In the genomic region with DNA sequence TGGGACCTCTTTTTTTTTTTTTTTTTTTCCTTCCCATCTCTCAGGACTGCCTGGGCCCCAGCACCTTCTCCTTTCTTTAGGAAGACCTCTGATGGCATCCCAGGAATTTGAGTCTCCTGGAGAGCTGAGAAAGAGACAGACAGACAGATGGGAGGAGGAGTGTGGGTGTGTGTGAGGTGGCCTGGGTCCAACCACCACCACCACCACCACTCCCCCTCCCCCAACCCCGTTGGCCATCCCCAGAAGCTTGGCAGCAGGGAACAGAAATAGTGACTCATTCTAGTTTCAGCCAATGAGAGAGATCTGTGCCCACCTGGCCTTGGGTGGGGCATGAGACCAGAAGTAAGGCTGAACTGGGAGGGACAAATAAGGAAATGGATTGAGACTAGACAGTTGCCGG, we compare ENCODE assay signal across 17 mouse cellular contexts. TPM values are rescaled to one million over a fixed set of nuclear protein-coding genes. Genes with fewer than 3 reads are reported as not detected.
A peak's percentile ranks its signal among the peaks of the same experiment; 100 is the strongest.
DNase-seq lines count a peak whose midpoint lies in the region; TF ChIP-seq lines count a peak whose summit lies in the region.
"Had no signal": no experiment of that assay in that cellular context is flagged by ENCODE, and none has a peak within 500 bp of the region (broad histone marks: within the 10 kb centered on the region; RNA-seq: fewer than 3 reads in every experiment).

No protein-coding gene starts in this region.

- no peaks in the 10 kb centered on the region for H3K79me2 ChIP-seq in myocyte (ENCODE audit: control insufficient read depth, insufficient read depth)

- peak; percentile 93 for DNase-seq in heart, adult 11 months
- no peak for DNase-seq in heart, embryonic 10.5 days (ENCODE audit: low spot score)
- DNase-seq in left cerebral cortex, postnatal 25 days (ENCODE audit: low spot score in 2 of 2) = peak; percentile 16 to 64
- no peak for DNase-seq in left cerebral cortex, postnatal 4 days
- no peak for DNase-seq in ES-E14 (ENCODE audit: low read depth, low spot score)
- no peak for DNase-seq in gastrocnemius, postnatal 4 days (ENCODE audit: low spot score in 2 of 2)
- no peak for DNase-seq in layer of hippocampus, adult 8-10 months (ENCODE audit: low spot score in 2 of 2)
- DNase-seq: gastrocnemius, postnatal 14 days; heart, postnatal 4 days; lung, postnatal 4 days; right cerebral cortex, postnatal 14 days; thymus, adult 18-20 months had no signal

- TF ChIP-seq POLR2A in myocyte (IDR thresholded peaks at IDR 0.05; ENCODE audit: insufficient read length, low read depth) = no peak

- in situ Hi-C loops in ES-E14 (cut with MboI; ENCODE audit: low sequenced_read_pairs in 2 of 2, unreplicated experiment in 2 of 2) = no loop called here

- WGBS in heart, embryonic 10.5 days = 28% methylated on average over 2 of the region's 2 CpGs

- H3K27ac ChIP-seq in heart, embryonic 10.5 days = no peak overlapping the region
- no peak overlapping the region for H3K27ac ChIP-seq in ES-E14 (ENCODE audit: insufficient read depth, low read depth, low read length, poor library complexity, severe bottlenecking)
- H3K27ac ChIP-seq: embryonic facial prominence, embryonic 10.5 days; midbrain, embryonic 12.5 days had no signal

- no peaks in the 10 kb centered on the region for H3K9me3 ChIP-seq in heart, embryonic 10.5 days
- H3K9me3 ChIP-seq in ES-E14 (ENCODE audit: control insufficient read depth, insufficient read depth, low read depth, low read length) = no peaks in the 10 kb centered on the region
- H3K9me3 ChIP-seq: embryonic facial prominence, embryonic 10.5 days; midbrain, embryonic 12.5 days had no signal

- H3K4me1 ChIP-seq in heart, embryonic 10.5 days = peaks cover 60% of the 10 kb centered on the region
- peaks cover 3 to 51% of the 10 kb centered on the region in 2 experiments; a peak in 3 of 4 replicates for H3K4me1 ChIP-seq in ES-E14 (ENCODE audit: control insufficient read depth in 2 of 2, insufficient read depth in 2 of 2, low read length in 2 of 2, poor library complexity in 1 of 2)

- no peak overlapping the region for H3ac ChIP-seq in myocyte (ENCODE audit: control insufficient read depth, insufficient read length)

- H3K4me2 ChIP-seq in myocyte (ENCODE audit: low read depth) = peak overlapping the region; percentile 3
- H3K4me2 ChIP-seq: heart, embryonic 11.5 days; midbrain, embryonic 12.5 days had no signal

- H3K4me3 ChIP-seq in heart, embryonic 10.5 days = no peak overlapping the region
- H3K4me3 ChIP-seq in ES-E14 (ENCODE audit: insufficient read depth in 1 of 2, low read depth in 1 of 2, low read length in 2 of 2, poor library complexity in 1 of 2, severe bottlenecking in 1 of 2) = no peak overlapping the region
- no peak overlapping the region for H3K4me3 ChIP-seq in myocyte
- H3K4me3 ChIP-seq: embryonic facial prominence, embryonic 10.5 days; midbrain, embryonic 12.5 days had no signal

- no peak overlapping the region for H3K9ac ChIP-seq in ES-E14 (ENCODE audit: insufficient read depth, low read depth, low read length, poor library complexity, severe bottlenecking)
- H3K9ac ChIP-seq: midbrain, embryonic 12.5 days had no signal

- no peaks in the 10 kb centered on the region for H3K36me3 ChIP-seq in heart, embryonic 10.5 days
- H3K36me3 ChIP-seq in ES-E14 (ENCODE audit: control insufficient read depth, insufficient read depth, low read length, poor library complexity, severe bottlenecking) = no peaks in the 10 kb centered on the region
- H3K36me3 ChIP-seq in myocyte (ENCODE audit: control insufficient read depth, insufficient read depth) = no peaks in the 10 kb centered on the region
- H3K36me3 ChIP-seq: embryonic facial prominence, embryonic 10.5 days; midbrain, embryonic 12.5 days had no signal

- intact Hi-C loops in left cerebral cortex, postnatal 25 days (cut with DNase I) = no loop called here
- intact Hi-C loops in left cerebral cortex, postnatal 4 days (cut with DNase I) = no loop called here

- peaks cover 54% of the 10 kb centered on the region for H3K27me3 ChIP-seq in heart, embryonic 10.5 days (ENCODE audit: insufficient read depth, poor library complexity, severe bottlenecking)
- H3K27me3 ChIP-seq in myocyte (ENCODE audit: control insufficient read depth, insufficient read depth, insufficient read length) = peaks cover 22% of the 10 kb centered on the region

TF ChIP-seq in ES-E14, 5 proteins besides CTCF, POLR2A, EP300 and RAD21:
- TF ChIP-seq HCFC1 (IDR thresholded peaks at IDR 0.05; ENCODE audit: borderline replicate concordance, insufficient read depth, low read length) (no peak), ZNF384 (IDR thresholded peaks at IDR 0.05; ENCODE audit: low read depth, low read length) (peak; percentile 85), CHD2 (IDR thresholded peaks at IDR 0.05; ENCODE audit: low read depth, low read length) (no peak), ZC3H11A (IDR thresholded peaks at IDR 0.05; ENCODE audit: borderline replicate concordance, low read depth, low read length) (no peak), MAFK (IDR thresholded peaks at IDR 0.05; ENCODE audit: insufficient read depth, low read depth, low read length) (no peak)

TF ChIP-seq in myocyte, 11 proteins besides CTCF, POLR2A, EP300 and RAD21:
- TF ChIP-seq MYOG (IDR thresholded peaks at IDR 0.05; ENCODE audit: control insufficient read depth in 1 of 3, insufficient read depth in 1 of 3, insufficient read length in 2 of 3, low read depth in 2 of 3) (no peak), SRF (IDR thresholded peaks at IDR 0.05; ENCODE audit: control insufficient read depth, insufficient read length, low read depth) (peak; percentile 52)

RNA-seq across cellular contexts. Expression of gene Card10, which starts 3.8 kb away (rescaled TPM):
- polyA plus RNA-seq in heart, embryonic 10.5 days (2016; fragmentation: Nextera tagmentation; extraction: Ambion mirVana) = 3.5 and 4.0 TPM in 2 replicates
- 1 to 10 TPM; 3.9 to 4.2 TPM for total RNA-seq in left cerebral cortex, postnatal 25 days (2021)
- 1 to 10 TPM; 5.2 to 5.4 TPM for total RNA-seq in left cerebral cortex, postnatal 4 days (2021)
- 3.8 and 5.0 TPM in 2 replicates for total RNA-seq in ES-E14 (2012; rRNA removed)
- polyA plus RNA-seq in myocyte (2012; fragmentation: generic; extraction: Trizol) = 1.4 TPM
- 10 to 100 TPM; 12.6 to 13.3 TPM for total RNA-seq in gastrocnemius, postnatal 4 days (2021)
- 1 to 10 TPM; 6.6 to 8.2 (median 6.9) TPM for total RNA-seq in layer of hippocampus, adult 8-10 months (2022)
- polyA plus RNA-seq: CD4-positive, CD25-positive, alpha-beta regulatory T cell, adult 4 months had no signal

RNA-seq across cellular contexts. Expression of gene Mfng, which starts 33.3 kb away (rescaled TPM):
- polyA plus RNA-seq in heart, embryonic 10.5 days (2016; fragmentation: Nextera tagmentation; extraction: Ambion mirVana) = 5.5 and 10.3 TPM in 2 replicates
- total RNA-seq in left cerebral cortex, postnatal 25 days (2021) = 1 to 10 TPM; 6.0 to 6.1 TPM
- 1 to 10 TPM; 7.3 to 7.7 TPM for total RNA-seq in left cerebral cortex, postnatal 4 days (2021)
- 7.3 and 11.7 TPM in 2 replicates for total RNA-seq in ES-E14 (2012; rRNA removed)
- polyA plus RNA-seq in myocyte (2012; fragmentation: generic; extraction: Trizol) = 0.06 TPM
- 10 to 100 TPM in 1 of 2 experiments, 1 to 10 TPM in 1; 9.5 to 11.6 TPM for total RNA-seq in gastrocnemius, postnatal 4 days (2021)
- total RNA-seq in layer of hippocampus, adult 8-10 months (2022) = 10 to 100 TPM in 1 of 4 experiments, 1 to 10 TPM in 3; 6.5 to 11.2 (median 8.1) TPM

RNA-seq across cellular contexts. Expression of gene Cdc42ep1, which starts 35.8 kb away (rescaled TPM):
- 35.1 and 37.3 TPM in 2 replicates for polyA plus RNA-seq in heart, embryonic 10.5 days (2016; fragmentation: Nextera tagmentation; extraction: Ambion mirVana)
- total RNA-seq in left cerebral cortex, postnatal 25 days (2021) = 10 to 100 TPM; 11.9 to 13.2 TPM
- 1 to 10 TPM; 8.3 to 9.1 TPM for total RNA-seq in left cerebral cortex, postnatal 4 days (2021)
- total RNA-seq in ES-E14 (2012; rRNA removed) = 4.7 and 8.3 TPM in 2 replicates
- 76.0 TPM for polyA plus RNA-seq in myocyte (2012; fragmentation: generic; extraction: Trizol)
- total RNA-seq in gastrocnemius, postnatal 4 days (2021) = 10 to 100 TPM; 43.2 to 47.6 TPM
- 10 to 100 TPM; 14.5 to 18.7 (median 16.2) TPM for total RNA-seq in layer of hippocampus, adult 8-10 months (2022)
- polyA plus RNA-seq: CD4-positive, CD25-positive, alpha-beta regulatory T cell, adult 4 months had no signal

RNA-seq across cellular contexts. Expression of gene Lgals2, which starts 48.7 kb away (rescaled TPM):
- 2.2 TPM in 1 of 2 replicates, not detected in the other for polyA plus RNA-seq in heart, embryonic 10.5 days (2016; fragmentation: Nextera tagmentation; extraction: Ambion mirVana)
- total RNA-seq in left cerebral cortex, postnatal 25 days (2021) = not detected
- not detected for total RNA-seq in left cerebral cortex, postnatal 4 days (2021)
- 4.2 TPM in 1 of 2 replicates, not detected in the other for total RNA-seq in ES-E14 (2012; rRNA removed)
- polyA plus RNA-seq in myocyte (2012; fragmentation: generic; extraction: Trizol) = 2.2 TPM
- total RNA-seq in gastrocnemius, postnatal 4 days (2021) = not detected
- not detected for total RNA-seq in layer of hippocampus, adult 8-10 months (2022)
- total RNA-seq: gastrocnemius, postnatal 14 days; heart, postnatal 4 days had no signal
- polyA plus RNA-seq: CD4-positive, CD25-positive, alpha-beta regulatory T cell, adult 4 months; embryonic facial prominence, embryonic 10.5 days; midbrain, embryonic 12.5 days had no signal

Comparison
In these comparisons a context has a peak if more than half of its experiments do, and no peak if none do; other contexts are left out.
1. DNase-seq: peak in heart, adult 11 months (single experiment) and left cerebral cortex, postnatal 25 days (2 of 2); none in heart, embryonic 10.5 days (single experiment), left cerebral cortex, postnatal 4 days (single experiment), ES-E14 (single experiment), gastrocnemius, postnatal 4 days (0 of 2) and layer of hippocampus, adult 8-10 months (0 of 2).